In the genomic region with DNA sequence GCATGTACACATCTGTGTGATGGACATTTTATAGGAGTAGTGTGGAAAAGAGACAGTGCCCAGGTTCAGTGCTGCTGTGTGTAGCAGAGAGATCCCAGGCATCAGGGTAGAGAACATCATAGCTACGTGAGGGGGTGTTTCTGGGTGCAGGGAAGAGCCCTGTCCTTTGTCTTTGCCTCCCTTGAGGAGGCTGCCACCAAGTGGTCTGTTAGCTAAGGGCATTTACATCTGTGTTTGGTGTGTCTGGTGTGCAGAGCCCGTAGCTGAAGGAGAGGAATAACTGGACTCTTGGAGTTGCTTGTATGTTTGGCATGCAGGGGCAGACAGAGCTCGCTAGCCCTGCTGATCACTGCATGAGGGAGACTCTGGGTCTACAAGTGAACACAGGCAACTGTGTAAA, we compare ENCODE assay signal across 22 mouse cellular contexts. TPM values are rescaled to one million over a fixed set of nuclear protein-coding genes. Genes with fewer than 3 reads are reported as not detected.
A peak's percentile ranks its signal among the peaks of the same experiment; 100 is the strongest.
DNase-seq lines count a peak whose midpoint lies in the region; ATAC-seq and TF ChIP-seq lines count a peak whose summit lies in the region.
"Had no signal": no experiment of that assay in that cellular context is flagged by ENCODE, and none has a peak within 500 bp of the region (broad histone marks: within the 10 kb centered on the region; RNA-seq: fewer than 3 reads in every experiment).

No protein-coding gene starts in this region.

- H3K79me2 ChIP-seq in heart, adult 2 months (replicated peaks; ENCODE audit: control insufficient read depth, insufficient read depth, low read length), result peaks cover 2% of the 10 kb centered on the region

- H3K4me2 ChIP-seq in liver, postnatal 0 days (ENCODE audit: low read depth, low read length), result no peak overlapping the region
- H3K4me2 ChIP-seq in liver, embryonic 11.5 days, result no peak overlapping the region
- no peak overlapping the region for H3K4me2 ChIP-seq in stomach, postnatal 0 days (replicated peaks; ENCODE audit: low read depth)
- H3K4me2 ChIP-seq: forebrain, embryonic 12.5 days; heart, embryonic 13.5 days; limb, embryonic 15.5 days; neural tube, embryonic 15.5 days had no signal

- TF ChIP-seq EP300 in heart, adult 2 months (IDR thresholded peaks at IDR 0.05; ENCODE audit: insufficient read depth, low read depth, low read length), result no peak
- no peak for TF ChIP-seq EP300 in liver, postnatal 0 days (IDR thresholded peaks at IDR 0.05; ENCODE audit: low read depth)
- no peak for TF ChIP-seq EP300 in stomach, postnatal 0 days (optimal IDR thresholded peaks at IDR 0.05)

- no peak overlapping the region for H3K4me3 ChIP-seq in heart, adult 2 months
- no peak overlapping the region for H3K4me3 ChIP-seq in liver, postnatal 0 days (ENCODE audit: low read depth, low read length)
- H3K4me3 ChIP-seq in liver, embryonic 11.5 days (ENCODE audit: low read depth, low read length), result no peak overlapping the region
- H3K4me3 ChIP-seq in stomach, postnatal 0 days (ENCODE audit: low read depth, low read length), result no peak overlapping the region
- H3K4me3 ChIP-seq: forebrain, embryonic 12.5 days; heart, embryonic 13.5 days; hindbrain, embryonic 10.5 days; limb, embryonic 15.5 days; midbrain, embryonic 10.5 days; neural tube, embryonic 15.5 days had no signal

- no peak overlapping the region for H3K27ac ChIP-seq in heart, adult 2 months
- no peak overlapping the region for H3K27ac ChIP-seq in liver, postnatal 0 days (ENCODE audit: low read depth)
- no peak overlapping the region for H3K27ac ChIP-seq in liver, embryonic 11.5 days (ENCODE audit: low read depth, low read length)
- H3K27ac ChIP-seq in stomach, postnatal 0 days (replicated peaks), result no peak overlapping the region
- H3K27ac ChIP-seq: forebrain, embryonic 12.5 days; heart, embryonic 13.5 days; hindbrain, embryonic 10.5 days; limb, embryonic 15.5 days; midbrain, embryonic 10.5 days; neural tube, embryonic 15.5 days had no signal

- no peaks in the 10 kb centered on the region for H3K4me1 ChIP-seq in heart, adult 2 months (ENCODE audit: control insufficient read depth, insufficient read depth, low read length)
- H3K4me1 ChIP-seq in liver, postnatal 0 days (ENCODE audit: insufficient read depth), result peaks cover 12% of the 10 kb centered on the region
- no peaks in the 10 kb centered on the region for H3K4me1 ChIP-seq in liver, embryonic 11.5 days (replicated peaks; ENCODE audit: control insufficient read depth, insufficient read depth, low read length)
- H3K4me1 ChIP-seq in stomach, postnatal 0 days (replicated peaks; ENCODE audit: control insufficient read depth, insufficient read depth), result no peaks in the 10 kb centered on the region
- H3K4me1 ChIP-seq: forebrain, embryonic 12.5 days; hindbrain, embryonic 10.5 days; midbrain, embryonic 10.5 days had no signal

- H3K36me3 ChIP-seq in heart, adult 2 months (ENCODE audit: control insufficient read depth, insufficient read depth, low read length), result no peaks in the 10 kb centered on the region
- H3K36me3 ChIP-seq in liver, postnatal 0 days (replicated peaks; ENCODE audit: insufficient read depth, low read length), result 0 out of 2 replicates have a peak, but pooled peaks cover 14% of the 10 kb centered on the region
- H3K36me3 ChIP-seq in liver, embryonic 11.5 days (ENCODE audit: control insufficient read depth, insufficient read depth, low read length), result peaks cover 7% of the 10 kb centered on the region; the same call in 1 of the 2 replicates
- no peaks in the 10 kb centered on the region for H3K36me3 ChIP-seq in stomach, postnatal 0 days (ENCODE audit: control insufficient read depth, insufficient read depth, low read length)

- H3K9ac ChIP-seq in heart, adult 2 months (ENCODE audit: low read depth, low read length), result no peak overlapping the region
- no peak overlapping the region for H3K9ac ChIP-seq in liver, postnatal 0 days (replicated peaks)
- H3K9ac ChIP-seq in liver, embryonic 11.5 days (ENCODE audit: low read depth, low read length), result no peak overlapping the region
- no peak overlapping the region for H3K9ac ChIP-seq in stomach, postnatal 0 days (ENCODE audit: low read length)
- H3K9ac ChIP-seq: forebrain, embryonic 12.5 days; heart, embryonic 13.5 days; limb, embryonic 15.5 days; neural tube, embryonic 15.5 days had no signal

- H3K9me3 ChIP-seq in liver, postnatal 0 days (ENCODE audit: low read length), result no peaks in the 10 kb centered on the region
- no peaks in the 10 kb centered on the region for H3K9me3 ChIP-seq in liver, embryonic 11.5 days (ENCODE audit: control insufficient read depth, low read length)
- no peaks in the 10 kb centered on the region for H3K9me3 ChIP-seq in stomach, postnatal 0 days (ENCODE audit: control insufficient read depth, low read length)
- H3K9me3 ChIP-seq: forebrain, embryonic 12.5 days; heart, embryonic 13.5 days; hindbrain, embryonic 10.5 days; limb, embryonic 15.5 days; midbrain, embryonic 10.5 days; neural tube, embryonic 15.5 days had no signal

- intact Hi-C loops in heart, adult 2 months (cut with DNase I), result loop anchor here (5.0 kb wide), 1 partner anchor 90 kb away; no protein-coding TSS in a partner anchor
- intact Hi-C loops in heart, postnatal 25 days (cut with DNase I), result loop anchor here (5.0 kb wide), 1 partner anchor 85 kb away; no protein-coding TSS in a partner anchor

- WGBS in heart, adult 2 months, result 91% methylated on average over 3 of the region's 3 CpGs
- 89% methylated on average over 3 of the region's 3 CpGs for WGBS in liver, postnatal 0 days (ENCODE audit: insufficient replicate concordance)
- WGBS in liver, embryonic 11.5 days, result 87% methylated on average over 3 of the region's 3 CpGs
- 92% methylated on average over 3 of the region's 3 CpGs for WGBS in stomach, postnatal 0 days

- no peak for TF ChIP-seq POLR2A in heart, adult 2 months (IDR thresholded peaks at IDR 0.05; ENCODE audit: insufficient read depth, low read depth, low read length)

- ATAC-seq in liver, postnatal 0 days, result no peak
- no peak for ATAC-seq in liver, embryonic 11.5 days (replicated peaks; ENCODE audit: low FRiP score)
- no peak for ATAC-seq in stomach, postnatal 0 days (ENCODE audit: low FRiP score, low TSS enrichment)

- no peaks in the 10 kb centered on the region for H3K27me3 ChIP-seq in heart, adult 2 months (ENCODE audit: control insufficient read depth, insufficient read depth, low read length)
- H3K27me3 ChIP-seq in liver, postnatal 0 days (ENCODE audit: insufficient read depth, low read length), result no peaks in the 10 kb centered on the region
- H3K27me3 ChIP-seq in liver, embryonic 11.5 days (replicated peaks; ENCODE audit: control insufficient read depth, insufficient read depth, low read length), result no peaks in the 10 kb centered on the region
- H3K27me3 ChIP-seq in stomach, postnatal 0 days (ENCODE audit: control insufficient read depth, insufficient read depth, low read length), result no peaks in the 10 kb centered on the region
- H3K27me3 ChIP-seq: forebrain, embryonic 12.5 days; heart, embryonic 13.5 days; limb, embryonic 15.5 days; neural tube, embryonic 15.5 days had no signal

- TF ChIP-seq CTCF in heart, adult 2 months (IDR thresholded peaks at IDR 0.05), result peak; percentile 41
- peak; percentile 45 for TF ChIP-seq CTCF in liver, postnatal 0 days (IDR thresholded peaks at IDR 0.05; ENCODE audit: low read depth)
- peak; percentile 65 for TF ChIP-seq CTCF in stomach, postnatal 0 days (IDR thresholded peaks at IDR 0.05; ENCODE audit: low read depth)

- no peak for DNase-seq in heart, adult 2 months
- DNase-seq in heart, postnatal 25 days (ENCODE audit: low spot score), result no peak
- DNase-seq in liver, postnatal 0 days, result no peak
- DNase-seq in liver, embryonic 11.5 days (ENCODE audit: low spot score), result no peak
- peak; percentile 38 for DNase-seq in thymus, postnatal 4 days
- no peak for DNase-seq in thymus, postnatal 0 days (ENCODE audit: low spot score)
- DNase-seq in stomach, postnatal 0 days (ENCODE audit: low spot score), result no peak
- DNase-seq in urinary bladder, postnatal 14 days (ENCODE audit: low spot score), result no peak
- DNase-seq: adrenal gland, adult 8-10 months; B cell, adult 2 months; cerebellum, adult 11-12 months; cerebellum, postnatal 25 days; kidney, postnatal 10 days; right cerebral cortex, postnatal 4 days; thymus, adult 18-20 months had no signal

RNA-seq across cellular contexts. Expression of a gene that starts 11.1 kb away (rescaled TPM):
- 1 to 10 TPM; 4.7 to 5.8 TPM for total RNA-seq in heart, adult 2 months (2021)
- polyA plus RNA-seq in heart, adult 2 months (2012; rRNA removed), result 4.0 and 5.1 TPM in 2 replicates
- total RNA-seq in heart, postnatal 25 days (2021), result 1 to 10 TPM; 5.4 to 6.7 TPM
- polyA plus RNA-seq in liver, postnatal 0 days (2015; fragmentation: Nextera tagmentation; extraction: Ambion mirVana), result 1.4 and 1.6 TPM in 2 replicates
- 6.8 and 7.6 TPM in 2 replicates for polyA plus RNA-seq in liver, embryonic 11.5 days (2014; fragmentation: Nextera tagmentation; extraction: Ambion mirVana)
- 7.3 and 7.7 TPM in 2 replicates for polyA plus RNA-seq in thymus, postnatal 0 days (2015; fragmentation: Nextera tagmentation; extraction: Ambion mirVana)
- 4.0 and 4.5 TPM in 2 replicates for polyA plus RNA-seq in stomach, postnatal 0 days (2015; fragmentation: Nextera tagmentation; extraction: Ambion mirVana)

RNA-seq across cellular contexts. Expression of a gene that starts 15.5 kb away (rescaled TPM):
- not detected for total RNA-seq in heart, adult 2 months (2021)
- not detected in 2 replicates for polyA plus RNA-seq in heart, adult 2 months (2012; rRNA removed)
- not detected for total RNA-seq in heart, postnatal 25 days (2021)
- 0.15 TPM in 1 of 2 replicates, not detected in the other for polyA plus RNA-seq in liver, postnatal 0 days (2015; fragmentation: Nextera tagmentation; extraction: Ambion mirVana)
- 0.40 and 0.65 TPM in 2 replicates for polyA plus RNA-seq in liver, embryonic 11.5 days (2014; fragmentation: Nextera tagmentation; extraction: Ambion mirVana)
- polyA plus RNA-seq in thymus, postnatal 0 days (2015; fragmentation: Nextera tagmentation; extraction: Ambion mirVana), result 2.3 and 2.4 TPM in 2 replicates
- polyA plus RNA-seq in stomach, postnatal 0 days (2015; fragmentation: Nextera tagmentation; extraction: Ambion mirVana), result 2.4 and 3.2 TPM in 2 replicates
- total RNA-seq: granulocyte monocyte progenitor cell, adult 5-6 weeks had no signal

RNA-seq across cellular contexts. Expression of a gene that starts 59.7 kb away (rescaled TPM):
- 100 to 1,000 TPM; 168 to 170 TPM for total RNA-seq in heart, adult 2 months (2021)
- polyA plus RNA-seq in heart, adult 2 months (2012; rRNA removed), result 28.7 and 38.2 TPM in 2 replicates
- 100 to 1,000 TPM; 182 to 211 TPM for total RNA-seq in heart, postnatal 25 days (2021)
- polyA plus RNA-seq in liver, postnatal 0 days (2015; fragmentation: Nextera tagmentation; extraction: Ambion mirVana), result 59.3 and 62.5 TPM in 2 replicates
- 139 and 140 TPM in 2 replicates for polyA plus RNA-seq in liver, embryonic 11.5 days (2014; fragmentation: Nextera tagmentation; extraction: Ambion mirVana)
- polyA plus RNA-seq in thymus, postnatal 0 days (2015; fragmentation: Nextera tagmentation; extraction: Ambion mirVana), result 105 and 111 TPM in 2 replicates
- 101 and 107 TPM in 2 replicates for polyA plus RNA-seq in stomach, postnatal 0 days (2015; fragmentation: Nextera tagmentation; extraction: Ambion mirVana)
